Mouse (Mus musculus): ENCODE data around the gene Higd1b.

GRCm38 (mm10) chr11:102837385-102837784 lies 1.7 kb downstream of the Higd1b start:
- no peak for TF ChIP-seq CTCF (IDR thresholded peaks at IDR 0.05; ENCODE audit: insufficient read depth, low read depth, low read length)
- TF ChIP-seq POLR2A (IDR thresholded peaks at IDR 0.05; ENCODE audit: insufficient read depth, low read depth, low read length): no peak

Measured in olfactory bulb, adult 2 months (tissue).